Mouse (Mus musculus) heart, postnatal 0 days (tissue): ENCODE measurements around the gene Gpalpp1. TPM values are rescaled to one million over a fixed set of nuclear protein-coding genes. Genes with fewer than 3 reads are reported as not detected.
A peak's percentile ranks its signal among the peaks of the same experiment; 100 is the strongest.

Source experiments
- ATAC-seq: fragments of 200-750 bp; cut with Nextera tagmentation; 2 replicates; pipeline ENCODE4 v1.8.0; 2017; ENCODE audit warnings: low read depth, moderate number of reproducible peaks, moderate library complexity; ENCODE audit not compliant: insufficient read depth
- DNase-seq: peaks from one replicate; pipeline ENCODE4 v3.0.0-alpha.2; 2016; ENCODE audit warnings: low spot score
- H3K27ac ChIP-seq: fragments of 300-500 bp; sonication (generic); 2 replicates; pipeline ENCODE4 v1.5.1; 2014; ENCODE audit warnings: low read depth, mild to moderate bottlenecking
- H3K27me3 ChIP-seq: fragments of 300-500 bp; sonication (generic); 2 replicates; pipeline ENCODE4 v1.6.1; 2014; ENCODE audit warnings: low read length, mixed read lengths; ENCODE audit not compliant: control insufficient read depth, insufficient read depth
- H3K36me3 ChIP-seq: fragments of 300-500 bp; sonication (generic); replicated peaks from 2 replicates; pipeline ENCODE4 v1.6.1; 2014; ENCODE audit warnings: low read length, mixed read lengths; ENCODE audit not compliant: control insufficient read depth, insufficient read depth
- H3K4me1 ChIP-seq: fragments of 300-500 bp; sonication (generic); 2 replicates; pipeline ENCODE4 v1.6.1; 2014; ENCODE audit warnings: antibody characterized with exemption; ENCODE audit not compliant: control insufficient read depth, insufficient read depth
- H3K4me2 ChIP-seq: fragments of 300-500 bp; sonication (generic); 2 replicates; pipeline ENCODE4 v1.6.1; 2014; ENCODE audit warnings: low read depth, mild to moderate bottlenecking, low read length, moderate library complexity
- H3K4me3 ChIP-seq: fragments of 300-500 bp; sonication (generic); 2 replicates; pipeline ENCODE4 v1.5.1; 2014; ENCODE audit warnings: low read depth, low read length
- H3K9ac ChIP-seq: fragments of 300-500 bp; sonication (generic); replicated peaks from 2 replicates; pipeline ENCODE4 v1.6.1; 2014; ENCODE audit warnings: low read depth, low read length, mixed read lengths
- H3K9me3 ChIP-seq: fragments of 300-500 bp; sonication (generic); replicated peaks from 2 replicates; pipeline ENCODE4 v1.6.1; 2016; ENCODE audit warnings: low read length; ENCODE audit not compliant: control insufficient read depth
- CTCF ChIP-seq: IDR thresholded peaks from 2 replicates; pipeline ENCODE4 v1.5.1; 2016; ENCODE audit warnings: antibody characterized with exemption, control low read depth, low read depth
- EP300 ChIP-seq: IDR thresholded peaks from 2 replicates; pipeline ENCODE4 v1.6.1; 2016; ENCODE audit warnings: antibody characterized with exemption, low read depth
- WGBS: fragments of 180-500 bp; shearing (Covaris S2); extraction: QIAGEN DNeasy Blood & Tissue Kit; methylation state at CpG from one replicate; pipeline ENCODE4 v1.1.7; 2014; 5-methylcytosine and 5-hydroxymethylcytosine counted together
- polyA plus RNA-seq: library from polyadenylated mRNA; unstranded; fragments of >200 nt; fragmentation: Nextera tagmentation; extraction: Ambion mirVana; gene quantifications from 2 replicates; pipeline ENCODE4 v1.2.1, GENCODE M21; 2015
- total RNA-seq: library from RNA; depleted of rRNA; stranded (reverse); fragments of >200 nt; gene quantifications from 2 replicates; pipeline ENCODE4 v1.2.3, GENCODE M21; 2014; ENCODE audit warnings: low replicate concordance

Gene Gpalpp1
- total and polyA plus RNA-seq, 2 experiments from 2014 or later: 6.2 to 11.4 TPM

GRCm38 (mm10) chr14:76127311-76127710, 16.8 kb upstream of the Gpalpp1 start:
- ATAC-seq (no peak), DNase-seq (no peak)
- Histone ChIP-seq H3K9ac (no peak overlapping the region), H3K27ac (no peak overlapping the region), H3K9me3 (no peaks in the 10 kb centered on the region), H3K4me2 (no peak overlapping the region), H3K4me3 (no peak overlapping the region), H3K36me3 (peaks cover 76% of the 10 kb centered on the region), H3K27me3 (no peaks in the 10 kb centered on the region), H3K4me1 (0 out of 2 replicates have a peak, but pooled peaks cover 3% of the 10 kb centered on the region)
- no peak for TF ChIP-seq EP300
- TF ChIP-seq CTCF: no peak
- WGBS: 89% methylated on average over 3 of the region's 3 CpGs

GRCm38 (mm10) chr14:76122663-76123058, 12.1 kb upstream of the Gpalpp1 start:
- TF ChIP-seq EP300 (no peak), CTCF (no peak)
- Histone ChIP-seq H3K9me3 (no peaks in the 10 kb centered on the region), H3K9ac (no peak overlapping the region), H3K4me1 (0 out of 2 replicates have a peak, but pooled peaks cover 6% of the 10 kb centered on the region), H3K27me3 (no peaks in the 10 kb centered on the region), H3K27ac (peak overlapping the region; percentile 27), H3K4me3 (no peak overlapping the region), H3K4me2 (no peak overlapping the region), H3K36me3 (peaks cover 69% of the 10 kb centered on the region)
- DNase-seq (peak; percentile 40), ATAC-seq (peak; percentile 30; the same call in 1 of the 2 replicates)
- WGBS: 41% methylated on average over 8 of the region's 8 CpGs

- Histone ChIP-seq H3K36me3 (peaks cover 69% of the 10 kb centered on the region), H3K4me1 (0 out of 2 replicates have a peak, but pooled peaks cover 6% of the 10 kb centered on the region), H3K27ac (peak overlapping the region; percentile 27), H3K9me3 (no peaks in the 10 kb centered on the region), H3K9ac (no peak overlapping the region), H3K4me3 (no peak overlapping the region), H3K4me2 (no peak overlapping the region), H3K27me3 (no peaks in the 10 kb centered on the region)
- TF ChIP-seq EP300 (no peak), CTCF (peak; percentile 74)
- 51% methylated on average over 6 of the region's 6 CpGs for WGBS
- ATAC-seq (peak; percentile 79), DNase-seq (peak; percentile 73)
These were observed 11.5 kb upstream of the Gpalpp1 start for GRCm38 (mm10) chr14:76121901-76122662.

GRCm38 (mm10) chr14:76120472-76120871, 9.9 kb upstream of the Gpalpp1 start:
- Histone ChIP-seq H3K4me3 (no peak overlapping the region), H3K4me1 (0 out of 2 replicates have a peak, but pooled peaks cover 6% of the 10 kb centered on the region), H3K9me3 (no peaks in the 10 kb centered on the region), H3K27ac (no peak overlapping the region), H3K36me3 (peaks cover 69% of the 10 kb centered on the region), H3K9ac (no peak overlapping the region), H3K27me3 (no peaks in the 10 kb centered on the region), H3K4me2 (no peak overlapping the region)
- DNase-seq: no peak
- no peak for ATAC-seq
- TF ChIP-seq CTCF (no peak), EP300 (no peak)
- 77% methylated on average over 4 of the region's 4 CpGs for WGBS

- TF ChIP-seq EP300 (no peak), CTCF (peak; percentile 24; the same call in 1 of the 2 replicates)
- no peak for ATAC-seq
- no peak for DNase-seq
- no peaks in the 10 kb centered on the region for H3K9me3 ChIP-seq
- no peak overlapping the region for H3K4me2 ChIP-seq
- 69% methylated on average over 4 of the region's 4 CpGs for WGBS
- H3K9ac ChIP-seq: no peak overlapping the region
- H3K4me1 ChIP-seq: 0 out of 2 replicates have a peak, but pooled peaks cover 6% of the 10 kb centered on the region
- H3K27me3 ChIP-seq: no peaks in the 10 kb centered on the region
- peaks cover 68% of the 10 kb centered on the region for H3K36me3 ChIP-seq
- no peak overlapping the region for H3K4me3 ChIP-seq
- H3K27ac ChIP-seq: no peak overlapping the region
These were observed 8.4 kb upstream of the Gpalpp1 start for GRCm38 (mm10) chr14:76118963-76119362.

- no peaks in the 10 kb centered on the region for H3K27me3 ChIP-seq
- H3K27ac ChIP-seq: no peak overlapping the region
- 87% methylated on average over 5 of the region's 5 CpGs for WGBS
- no peak for ATAC-seq
- peaks cover 6% of the 10 kb centered on the region for H3K4me1 ChIP-seq
- peaks cover 64% of the 10 kb centered on the region for H3K36me3 ChIP-seq
- H3K4me2 ChIP-seq: no peak overlapping the region
- no peak overlapping the region for H3K4me3 ChIP-seq
- no peak for DNase-seq
- H3K9me3 ChIP-seq: no peaks in the 10 kb centered on the region
- H3K9ac ChIP-seq: no peak overlapping the region
- no peak for TF ChIP-seq EP300
- TF ChIP-seq CTCF: no peak
These were observed 5.2 kb upstream of the Gpalpp1 start for GRCm38 (mm10) chr14:76115744-76116143.
